Mouse (Mus musculus) right cerebral cortex, adult 2 months (tissue): ENCODE measurements around the gene Ephb1.
A peak's percentile ranks its signal among the peaks of the same experiment; 100 is the strongest.

Experiments used
- DNase-seq, 2 experiments: peaks; one replicate each; pipeline ENCODE4 v3.0.0; 2021 to 2022; ENCODE audit warnings: low spot score in 2 of 2

Ephb1 gene

GRCm38 (mm10) chr9:102180070-102180469 lies 174.4 kb downstream of the Ephb1 start:
- DNase-seq = no peak

- DNase-seq = no peak
Observed at GRCm38 (mm10) chr9:102169706-102170105, 184.8 kb downstream of the Ephb1 start.

- DNase-seq = no peak
Observed at GRCm38 (mm10) chr9:102155876-102156275, 198.6 kb downstream of the Ephb1 start.

- DNase-seq = no peak
Observed at GRCm38 (mm10) chr9:102139181-102139580, 215.3 kb downstream of the Ephb1 start.

- peak; percentile 73 to 78 for DNase-seq
Observed at GRCm38 (mm10) chr9:102138671-102139070, 215.8 kb downstream of the Ephb1 start.

GRCm38 (mm10) chr9:102138187-102138586 lies 216.3 kb downstream of the Ephb1 start:
- DNase-seq = peak in 1 of 2 experiments; percentile 14

- DNase-seq = no peak
Observed at GRCm38 (mm10) chr9:102130506-102130905, 224.0 kb downstream of the Ephb1 start.

GRCm38 (mm10) chr9:102126510-102126909 lies 228.0 kb downstream of the Ephb1 start:
- no peak for DNase-seq

- DNase-seq = no peak
Observed at GRCm38 (mm10) chr9:102122880-102123453, 231.5 kb downstream of the Ephb1 start.

GRCm38 (mm10) chr9:102119422-102119821 lies 235.1 kb downstream of the Ephb1 start:
- no peak for DNase-seq

- no peak for DNase-seq
Observed at GRCm38 (mm10) chr9:102115326-102115725, 239.2 kb downstream of the Ephb1 start.

- DNase-seq = no peak
Observed at GRCm38 (mm10) chr9:102111471-102111870, 243.0 kb downstream of the Ephb1 start.

GRCm38 (mm10) chr9:102107978-102108377 lies 246.5 kb downstream of the Ephb1 start:
- peak; percentile 25 to 31 for DNase-seq

- no peak for DNase-seq
Observed at GRCm38 (mm10) chr9:102107213-102107612, 247.3 kb downstream of the Ephb1 start.

GRCm38 (mm10) chr9:102096825-102097224 lies 257.7 kb downstream of the Ephb1 start:
- DNase-seq = no peak

- no peak for DNase-seq
Observed at GRCm38 (mm10) chr9:102088598-102088997, 265.9 kb downstream of the Ephb1 start.

- DNase-seq = peak; percentile 34 to 40
Observed at GRCm38 (mm10) chr9:102086053-102086706, 268.3 kb downstream of the Ephb1 start.

GRCm38 (mm10) chr9:102085477-102085876 lies 269.0 kb downstream of the Ephb1 start:
- DNase-seq = no peak

GRCm38 (mm10) chr9:102080934-102081333 lies 273.6 kb downstream of the Ephb1 start:
- no peak for DNase-seq

GRCm38 (mm10) chr9:102079151-102079550 lies 275.3 kb downstream of the Ephb1 start:
- no peak for DNase-seq

GRCm38 (mm10) chr9:102078238-102078637 lies 276.3 kb downstream of the Ephb1 start:
- DNase-seq = no peak

- no peak for DNase-seq
Observed at GRCm38 (mm10) chr9:102075539-102075938, 279.0 kb downstream of the Ephb1 start.

GRCm38 (mm10) chr9:102073404-102073803 lies 281.1 kb downstream of the Ephb1 start:
- no peak for DNase-seq
